Mouse (Mus musculus) right cerebral cortex, postnatal 25 days (tissue): ENCODE data around the gene Olfr1416.
"Not testable (repeated sequence)": the region's sequence is repeated elsewhere in the genome, so short reads cannot be mapped to it uniquely, and the experiment has no call there.

Experiments
- DNase-seq: peaks from one replicate; pipeline ENCODE4 v3.0.0; 2022

Olfr1416 gene

DNA sequence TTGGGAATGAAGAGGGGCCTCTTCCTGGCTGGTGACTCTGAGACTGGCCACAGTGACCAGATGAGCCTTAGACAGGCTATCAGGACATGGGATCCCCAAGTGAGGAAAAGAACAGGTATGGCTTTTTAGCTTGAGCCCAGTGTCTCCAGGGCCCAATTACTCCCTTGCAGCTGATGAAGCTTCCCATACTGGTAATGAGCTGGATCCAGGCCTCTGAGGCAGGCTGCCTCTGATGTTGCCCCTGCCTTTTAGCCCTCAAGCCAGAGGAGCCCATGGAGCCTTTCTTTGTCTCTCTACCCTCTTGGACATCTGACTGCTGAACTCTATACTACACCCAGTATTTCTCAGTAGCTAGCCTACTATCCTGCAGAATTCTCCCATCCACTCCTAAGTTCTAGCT is at the start of gene Olfr1416:
TSS of gene Olfr1416 (minus strand) at position 101 of the 400 bp plus-strand sequence.
- DNase-seq = no peak

DNA sequence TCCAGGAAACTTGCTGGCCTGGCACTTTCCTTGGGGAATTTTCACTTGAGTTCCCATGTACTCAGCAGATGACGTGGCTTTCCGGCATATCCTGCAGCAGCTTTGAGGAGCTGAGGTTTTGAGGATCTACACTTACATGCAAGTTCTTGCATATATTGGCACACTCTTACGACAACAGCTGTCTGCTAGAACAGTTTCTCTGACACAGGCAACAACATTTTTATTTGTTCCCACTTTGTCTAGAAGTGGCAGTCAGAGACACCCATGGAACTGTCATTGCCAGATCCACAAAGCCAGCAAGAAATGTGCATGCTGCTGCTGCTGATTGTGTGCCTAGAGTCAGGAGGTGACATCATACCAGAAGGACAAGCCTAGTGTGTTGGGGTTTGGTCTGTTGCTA is 38.9 kb upstream of the Olfr1416 start:
- no peak for DNase-seq

DNA sequence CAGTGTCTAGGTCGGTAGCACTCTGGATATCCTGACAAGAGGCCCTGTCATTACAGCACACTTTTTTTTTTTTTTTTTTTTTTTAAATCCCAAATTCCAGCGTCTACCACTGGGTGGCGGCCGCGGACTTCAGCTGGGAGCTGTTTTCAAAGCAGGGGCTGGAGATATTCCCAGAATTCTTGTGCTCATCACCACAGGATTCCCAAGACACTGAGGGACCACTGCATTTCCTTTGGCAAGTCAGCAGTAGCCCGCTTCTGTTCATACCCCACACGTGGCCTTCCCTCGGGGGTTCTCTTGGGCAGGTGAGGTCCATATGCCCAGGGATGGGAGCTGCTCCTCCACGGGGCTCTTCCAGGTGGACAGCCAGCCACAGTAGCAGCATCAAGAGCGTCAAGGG is 36.5 kb upstream of the Olfr1416 start:
- peak; percentile 39 for DNase-seq

DNA sequence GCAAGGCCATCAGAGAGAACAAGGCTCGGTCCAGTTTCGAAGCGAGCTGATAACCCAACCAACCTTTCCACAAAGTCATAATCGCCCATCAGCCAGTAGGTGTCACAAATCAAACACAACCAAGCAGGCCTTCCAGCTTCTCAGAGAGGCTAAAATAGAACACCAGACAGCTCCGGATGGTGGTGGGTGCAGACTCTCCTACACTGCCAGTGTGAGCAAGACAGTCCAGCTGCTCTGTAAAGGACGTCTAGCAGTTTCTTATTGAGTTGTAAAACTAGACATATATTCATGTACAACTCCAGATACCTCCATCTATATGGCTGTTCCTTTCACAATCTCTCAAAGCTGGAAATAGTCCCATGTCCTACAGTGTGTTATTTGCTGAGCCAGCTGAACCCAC is 34.1 kb upstream of the Olfr1416 start:
- DNase-seq = peak; percentile 48

DNA sequence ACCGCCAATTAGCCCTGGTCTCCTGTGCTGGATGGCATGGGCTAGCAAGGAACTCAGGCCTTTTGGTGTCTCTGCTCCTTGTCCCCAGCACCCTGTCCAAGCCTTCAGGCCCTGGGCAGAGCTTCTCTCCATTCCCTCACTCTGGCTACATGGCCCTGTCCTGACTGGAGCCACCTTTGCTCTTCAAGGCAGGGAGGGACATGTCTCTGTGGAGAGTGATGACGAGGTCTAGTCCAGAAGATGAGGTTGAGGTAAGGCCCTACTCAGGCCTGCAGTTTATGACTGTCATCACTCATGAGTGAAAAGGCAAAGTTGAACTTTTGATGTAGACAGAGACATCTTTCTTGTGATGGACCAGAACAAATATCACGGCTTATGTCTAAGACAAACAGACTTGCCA is 33.6 kb upstream of the Olfr1416 start, which contains the start of gene Olfr1414:
TSS of gene Olfr1414 (minus strand) at position 101 of the 400 bp plus-strand sequence.
- DNase-seq = no peak

DNA sequence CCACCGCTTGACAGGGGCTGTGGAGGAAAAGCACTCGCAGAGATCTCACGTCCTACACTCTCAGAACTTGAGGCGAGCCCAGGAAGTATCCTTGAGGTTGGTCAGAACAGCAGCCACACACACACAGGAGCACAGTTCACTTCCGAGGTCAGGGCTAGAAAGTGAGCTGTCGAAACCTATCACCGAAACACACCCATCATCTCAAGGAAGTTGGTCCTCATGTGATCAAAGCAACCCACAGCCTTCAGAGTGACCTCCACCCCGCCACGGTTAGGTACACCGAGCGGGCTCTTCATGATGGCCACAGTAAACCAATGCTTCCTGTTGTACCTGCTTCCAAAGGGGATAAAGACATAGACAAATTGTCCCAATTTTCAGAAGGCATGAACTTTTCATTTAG is 30.5 kb upstream of the Olfr1416 start:
- no peak for DNase-seq

DNA sequence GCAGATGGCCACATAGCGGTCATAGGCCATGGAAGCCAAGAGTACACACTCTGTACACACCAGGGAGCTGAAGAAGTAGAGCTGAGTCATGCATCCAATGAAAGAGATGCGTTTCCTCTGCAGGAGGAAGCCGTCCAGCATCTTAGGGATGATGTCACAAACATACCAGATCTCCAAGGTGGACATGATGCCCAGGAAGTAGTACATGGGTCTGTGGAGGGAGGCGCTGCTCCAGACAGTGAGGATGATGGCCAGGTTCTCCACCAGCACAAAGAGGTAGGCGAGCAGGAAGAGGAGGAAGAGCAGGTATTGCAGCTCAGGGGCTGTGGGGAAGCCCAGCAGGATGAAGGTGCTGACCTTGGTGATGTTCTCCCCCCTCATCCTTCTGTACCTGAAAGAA is 26.7 kb upstream of the Olfr1416 start:
- not testable (repeated sequence) for DNase-seq

DNA sequence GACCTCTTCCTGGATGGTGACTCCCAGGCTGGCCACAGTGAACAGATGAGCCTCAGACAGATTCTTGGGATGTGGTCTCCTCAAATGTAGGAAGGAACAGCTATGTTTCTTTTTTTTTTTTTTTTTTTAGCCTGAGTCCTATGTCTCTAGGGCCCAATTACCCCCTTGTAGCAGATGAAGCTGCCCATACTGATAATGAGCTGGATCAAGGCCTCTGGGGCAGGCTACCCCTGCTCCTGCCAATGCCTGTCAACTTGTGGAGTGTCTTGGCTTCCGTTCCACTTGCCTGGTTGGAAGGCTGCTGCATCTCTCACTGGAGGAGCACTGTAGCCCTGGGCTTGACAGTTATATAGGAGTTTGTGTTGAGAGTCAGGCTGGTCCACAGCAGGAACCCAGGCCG is 11.1 kb upstream of the Olfr1416 start, which contains the start of gene Olfr1415:
TSS of gene Olfr1415 (minus strand) at position 101 of the 400 bp plus-strand sequence.
- no peak for DNase-seq

DNA sequence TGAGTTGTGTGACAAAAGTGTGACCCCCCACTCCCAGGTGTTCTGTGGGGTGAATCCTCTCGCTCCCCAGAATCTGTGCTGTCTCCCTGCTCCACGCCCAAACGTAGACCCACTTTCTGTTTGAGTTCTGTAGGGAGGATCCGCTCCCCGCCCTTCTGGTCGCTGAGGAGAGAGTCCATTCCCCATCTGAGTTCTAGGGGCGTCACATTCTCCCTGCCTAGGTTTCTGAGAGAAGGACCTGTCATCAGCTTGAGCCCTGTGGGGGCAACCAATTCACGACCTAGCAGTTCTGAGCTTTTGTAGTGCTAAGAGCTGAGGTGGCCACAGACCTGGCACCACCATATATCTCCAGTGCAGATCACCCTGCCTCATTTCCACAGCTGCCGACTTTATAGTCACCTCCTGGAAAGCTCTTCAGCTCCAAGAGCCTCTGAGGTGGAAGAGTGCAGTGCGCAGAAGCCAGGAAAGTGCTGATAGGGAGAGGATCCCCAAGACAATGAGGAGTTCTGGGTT is 10.8 kb downstream of the Olfr1416 start:
- no peak for DNase-seq

DNA sequence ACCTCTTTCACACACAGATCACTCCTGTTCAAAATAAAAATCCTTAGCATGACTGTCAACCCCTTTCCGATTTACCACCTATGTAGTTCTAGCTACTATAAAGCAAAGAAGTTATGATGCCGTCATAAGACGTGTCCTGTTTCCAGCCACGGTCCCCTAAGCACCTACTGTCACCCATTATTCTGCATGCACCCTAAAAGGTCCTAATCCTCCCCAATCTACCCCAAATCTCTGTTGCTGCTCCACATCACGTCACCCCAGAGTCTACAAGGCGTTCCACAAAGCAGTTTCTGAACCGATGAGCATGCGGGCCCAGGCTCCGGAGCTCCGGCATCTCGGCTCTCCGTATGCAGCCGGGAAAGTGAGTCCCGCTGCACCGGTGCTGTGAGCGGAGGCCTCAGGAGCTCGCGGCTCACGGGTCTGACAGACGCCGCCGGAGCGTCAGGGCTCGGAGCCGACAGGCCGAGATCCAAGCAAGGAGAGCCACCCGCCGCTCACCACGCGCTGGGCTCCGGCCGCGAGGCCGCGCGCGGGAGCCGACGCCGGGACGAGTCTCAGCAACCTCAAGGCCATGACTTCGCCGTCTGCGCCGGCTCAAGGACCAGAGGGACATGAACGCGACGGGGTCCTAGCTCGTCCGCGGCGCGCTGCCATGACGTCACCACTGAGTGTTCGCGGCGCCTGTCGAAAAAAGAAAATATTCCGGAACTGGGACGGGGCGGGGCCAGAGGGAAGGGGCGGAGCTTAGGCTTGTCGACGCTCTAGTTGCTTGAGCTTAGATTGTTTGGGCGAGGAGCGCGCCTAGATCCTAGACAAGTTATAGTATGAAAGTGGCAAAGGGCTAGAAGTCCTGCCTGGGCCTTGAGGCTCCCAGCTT is 11.5 kb downstream of the Olfr1416 start, which contains the start of gene Ndufa10:
TSS of gene Ndufa10 (minus strand) at position 696 of the 877 bp plus-strand sequence.
- DNase-seq = peak; percentile 88

DNA sequence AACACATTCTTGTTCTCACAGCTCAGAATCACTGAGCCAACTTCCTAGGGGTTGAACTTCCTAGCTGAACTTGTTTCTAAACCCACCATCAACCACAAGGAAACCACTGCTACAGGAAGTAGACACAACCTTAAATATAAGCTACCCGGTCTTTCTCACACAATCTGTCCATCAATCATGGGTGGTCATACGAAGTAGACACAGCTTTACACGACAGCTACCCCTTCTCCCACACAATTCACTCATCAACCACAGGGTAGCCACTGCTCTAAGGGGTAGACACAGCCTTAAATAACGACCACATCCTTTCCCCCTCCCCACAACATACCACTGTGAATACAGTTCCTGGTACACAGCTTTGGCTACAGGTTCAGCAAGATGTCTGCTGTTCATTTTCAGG is 16.0 kb downstream of the Olfr1416 start:
- DNase-seq = no peak

DNA sequence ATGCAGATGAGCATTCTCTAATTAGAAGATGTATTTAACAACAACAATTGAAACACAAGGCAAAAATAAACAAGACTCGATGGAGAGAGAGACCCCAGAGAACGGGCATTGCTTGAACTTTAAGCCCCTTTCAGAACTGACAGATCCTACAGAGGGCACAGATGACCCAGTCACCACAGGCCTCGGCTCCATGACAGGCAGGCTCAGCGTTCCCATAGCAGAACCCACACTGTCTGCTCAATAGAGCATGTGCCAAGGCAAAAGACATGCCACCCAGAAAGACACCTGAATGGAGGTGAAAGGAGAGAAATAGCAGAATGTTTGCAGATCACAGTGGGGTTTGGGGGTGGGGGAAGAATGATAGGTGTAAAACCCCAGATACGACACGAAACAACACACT is 26.5 kb downstream of the Olfr1416 start:
- DNase-seq = no peak

DNA sequence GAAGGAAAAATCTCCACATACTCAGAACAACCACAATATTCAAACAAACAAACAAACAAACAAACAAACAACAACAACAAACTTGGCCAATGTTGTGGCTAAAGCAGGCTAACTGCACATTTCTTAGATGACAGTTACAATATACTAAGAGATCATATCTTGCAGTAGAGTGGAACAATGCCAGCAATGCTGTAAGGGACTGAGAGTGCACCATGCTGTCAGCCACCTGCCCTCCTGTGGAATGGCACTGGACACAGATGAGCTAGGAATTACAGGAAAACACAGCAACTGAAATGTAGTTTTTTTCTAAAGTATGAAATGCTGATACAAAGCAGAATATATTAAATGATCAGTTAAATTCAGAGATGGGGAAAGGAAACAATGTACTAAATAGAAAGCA is 27.2 kb downstream of the Olfr1416 start:
- no peak for DNase-seq

DNA sequence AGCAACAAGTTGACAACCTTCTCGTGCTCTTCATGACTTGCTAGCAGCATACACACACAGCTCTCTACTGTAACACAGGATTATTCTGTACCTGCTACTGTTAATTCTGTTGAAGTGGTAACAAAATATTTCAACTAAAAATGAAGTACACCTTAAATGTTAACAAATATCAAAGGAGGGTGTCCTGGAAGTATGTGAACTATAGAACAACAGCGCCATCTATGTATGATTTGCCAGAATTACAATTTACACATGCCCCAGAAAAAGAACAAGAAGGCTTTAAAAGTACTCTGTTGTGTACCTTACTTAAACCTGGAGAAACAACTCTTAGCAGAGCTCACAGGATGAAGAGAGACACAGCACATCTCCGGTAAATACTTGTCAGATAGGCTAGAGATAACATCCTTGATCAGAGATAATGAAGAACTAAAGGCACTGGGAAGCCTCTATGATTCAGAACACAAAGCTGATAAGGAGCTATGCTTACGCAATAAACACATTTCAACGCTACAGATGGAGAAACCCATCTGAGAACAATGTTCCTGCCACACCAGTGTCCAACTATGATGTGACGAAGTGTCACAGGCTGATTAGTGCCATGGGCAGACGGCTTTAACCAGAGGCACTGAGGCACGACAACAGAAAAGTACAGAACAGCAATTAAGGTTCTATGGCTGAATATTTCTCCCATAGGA is 31.0 kb downstream of the Olfr1416 start:
- DNase-seq = no peak

DNA sequence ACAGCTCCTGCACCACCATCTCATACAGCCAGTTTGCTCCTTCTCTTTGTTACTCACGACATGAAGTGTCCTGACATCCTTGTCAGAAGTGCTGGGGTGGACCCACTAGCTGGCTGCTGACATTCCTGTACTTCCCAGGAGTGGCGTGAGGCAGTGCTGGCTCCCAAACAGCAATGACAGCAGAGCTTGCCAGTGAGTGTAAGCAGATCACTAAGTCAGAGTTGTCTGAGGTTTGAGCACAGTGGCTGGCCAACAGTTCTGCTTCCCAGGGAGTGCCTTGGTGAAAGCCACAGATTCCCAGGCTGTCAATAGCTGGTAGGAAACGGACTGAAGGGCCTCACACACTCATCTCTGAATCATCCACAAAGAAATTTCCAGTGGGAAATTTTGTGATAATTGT is 36.6 kb downstream of the Olfr1416 start:
- DNase-seq = no peak

DNA sequence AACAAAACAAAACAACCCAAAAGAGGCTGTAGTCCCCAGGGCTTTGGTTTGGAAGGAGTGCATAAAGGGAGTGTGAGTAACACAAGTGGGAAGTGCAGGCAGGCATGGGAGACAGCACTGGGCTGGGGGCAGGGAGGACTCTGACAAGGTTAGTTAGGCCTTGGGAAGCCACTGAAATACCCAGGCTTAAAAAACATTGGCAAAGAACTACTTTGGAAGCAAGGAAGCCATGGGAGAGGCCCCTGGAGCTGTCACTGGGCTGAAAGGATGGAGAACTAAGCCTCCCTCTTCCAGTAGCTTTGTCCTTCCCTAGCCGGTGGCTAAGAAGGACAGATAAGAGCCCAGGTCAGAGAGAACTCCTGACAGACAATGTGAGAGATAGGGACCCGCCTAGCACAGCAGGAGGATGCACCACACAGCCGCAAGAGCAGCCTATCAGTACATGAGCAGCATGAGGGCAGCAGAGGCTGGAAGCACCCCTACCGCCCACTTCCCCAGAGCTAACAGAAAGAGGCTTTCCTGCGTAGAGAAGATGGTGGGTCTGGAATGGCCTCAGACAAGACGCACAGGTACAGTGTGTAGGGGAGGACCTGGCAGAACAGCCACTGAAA is 43.4 kb downstream of the Olfr1416 start:
- no peak for DNase-seq

DNA sequence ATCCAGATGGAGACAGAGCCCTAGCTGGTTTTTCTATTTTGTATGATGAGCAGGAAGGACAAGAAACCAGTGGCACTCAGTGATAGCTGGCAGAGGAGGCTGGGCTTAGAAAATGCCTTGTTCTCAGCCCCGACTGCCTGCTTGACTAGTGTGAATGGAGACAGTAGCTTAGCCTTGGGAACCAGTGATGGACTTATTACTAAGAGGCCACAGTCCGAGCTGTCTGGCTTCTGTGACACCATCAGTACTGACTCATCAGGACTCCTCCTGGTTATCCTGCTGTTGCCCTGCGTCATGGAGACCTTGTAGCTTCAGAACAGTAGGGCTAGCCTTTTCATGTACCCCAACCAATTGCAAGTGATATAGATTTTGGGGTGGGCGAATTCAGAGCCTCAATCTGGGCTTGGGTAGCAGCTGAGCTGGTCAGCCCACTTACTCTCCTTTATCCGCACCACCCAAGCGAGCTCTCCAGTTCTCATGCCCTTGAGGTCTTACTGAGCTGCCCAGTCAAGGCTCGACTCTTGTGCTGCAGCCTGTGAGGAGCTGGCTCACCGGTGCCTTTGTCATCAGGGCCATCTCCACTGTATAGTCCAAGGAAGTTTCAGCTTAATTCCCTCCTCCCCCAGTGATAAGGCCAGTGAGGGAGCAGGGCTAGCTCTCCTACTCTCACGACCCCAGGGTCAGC is 44.7 kb downstream of the Olfr1416 start:
- no peak for DNase-seq

DNA sequence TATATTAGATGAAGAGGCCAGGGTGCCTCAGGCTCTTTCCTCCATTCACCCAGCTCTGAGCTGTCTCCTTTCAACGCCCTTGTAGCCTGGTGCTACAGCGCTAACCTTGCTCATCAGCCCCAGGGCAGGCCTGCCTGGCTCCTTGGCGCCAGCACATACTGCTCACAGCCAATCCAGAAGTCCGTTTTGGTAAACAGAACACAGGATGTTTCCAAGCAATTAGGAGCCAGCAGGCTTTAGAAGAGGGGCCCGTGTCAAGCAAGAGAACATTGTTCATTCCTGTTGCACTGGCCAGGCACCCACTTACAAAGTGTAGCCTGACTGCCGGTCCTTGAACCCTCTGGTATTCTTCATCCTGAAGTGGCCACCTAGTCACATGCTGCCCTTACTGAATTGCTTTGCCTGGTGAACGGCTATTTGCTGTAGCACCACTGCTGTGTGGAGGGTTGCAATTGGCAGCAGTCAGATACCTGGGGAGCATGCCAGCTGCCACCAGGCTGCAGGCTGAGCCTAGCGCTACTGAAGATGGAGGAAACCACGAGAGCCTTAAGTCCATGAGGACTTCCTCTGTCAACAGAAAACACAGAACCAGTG is 47.1 kb downstream of the Olfr1416 start:
- DNase-seq = peak; percentile 63

DNA sequence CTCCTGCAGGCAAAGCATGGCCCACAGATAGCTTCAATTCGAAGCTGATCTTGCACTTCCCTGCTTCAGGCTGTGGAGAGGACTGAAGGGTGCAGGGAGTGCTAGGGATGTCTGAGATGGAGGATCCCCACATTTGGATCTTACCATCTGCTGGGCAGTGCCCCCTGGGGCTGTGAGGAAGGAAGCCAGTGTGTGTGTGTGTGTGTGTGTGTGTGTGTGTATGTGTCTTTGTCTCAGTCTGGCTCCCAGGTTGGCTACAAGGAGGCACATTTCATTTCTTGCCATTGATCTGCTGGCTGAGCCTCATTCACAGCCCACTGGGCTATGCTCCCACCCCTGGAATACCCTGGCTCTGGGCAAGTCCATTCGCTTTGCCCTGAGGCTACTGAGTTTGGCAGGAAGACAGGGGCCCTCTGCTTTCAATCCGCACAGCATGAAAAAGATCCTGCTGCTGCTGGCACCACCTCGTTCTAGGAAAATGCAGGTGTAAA is 48.0 kb downstream of the Olfr1416 start:
- DNase-seq = no peak

DNA sequence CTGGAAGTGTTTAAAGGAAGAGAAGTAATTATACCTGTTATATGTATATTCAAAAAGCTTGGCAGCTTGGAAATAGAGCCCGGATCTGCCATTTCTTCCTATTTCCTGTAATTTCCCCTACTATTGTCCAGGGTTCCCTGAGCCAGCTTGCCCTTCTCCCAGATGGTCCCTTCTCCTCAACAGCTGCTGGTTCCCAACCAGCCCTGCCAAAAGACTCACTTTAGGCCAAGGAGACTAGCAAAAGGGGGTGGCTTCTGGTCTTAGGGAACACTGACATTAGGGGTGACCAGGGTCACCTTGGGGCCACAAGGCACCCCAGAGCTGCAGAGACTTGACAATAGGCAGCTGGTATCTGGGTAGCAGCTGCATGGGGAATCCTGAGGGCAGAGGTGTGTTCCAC is 49.9 kb downstream of the Olfr1416 start:
- DNase-seq = no peak

DNA sequence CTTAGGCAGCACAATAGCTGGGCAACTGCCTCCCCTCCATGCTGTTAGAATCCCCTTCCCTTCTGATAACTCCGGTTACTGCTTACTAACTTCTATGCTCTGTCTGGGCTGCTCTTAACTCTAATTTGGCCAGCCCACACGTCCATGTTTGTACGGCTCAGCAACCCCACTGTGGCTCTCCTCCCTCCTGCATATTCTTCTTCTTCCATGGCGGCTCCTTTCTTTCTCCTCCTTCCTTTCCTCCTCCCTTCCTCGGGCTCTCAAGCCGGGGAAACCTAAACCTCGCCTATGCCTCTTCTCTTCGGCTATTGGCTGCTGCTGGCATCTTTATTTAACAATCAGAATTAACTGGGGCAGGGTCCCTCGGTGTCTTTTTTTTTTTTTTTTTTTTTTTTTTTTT is 52.1 kb downstream of the Olfr1416 start:
- no peak for DNase-seq

DNA sequence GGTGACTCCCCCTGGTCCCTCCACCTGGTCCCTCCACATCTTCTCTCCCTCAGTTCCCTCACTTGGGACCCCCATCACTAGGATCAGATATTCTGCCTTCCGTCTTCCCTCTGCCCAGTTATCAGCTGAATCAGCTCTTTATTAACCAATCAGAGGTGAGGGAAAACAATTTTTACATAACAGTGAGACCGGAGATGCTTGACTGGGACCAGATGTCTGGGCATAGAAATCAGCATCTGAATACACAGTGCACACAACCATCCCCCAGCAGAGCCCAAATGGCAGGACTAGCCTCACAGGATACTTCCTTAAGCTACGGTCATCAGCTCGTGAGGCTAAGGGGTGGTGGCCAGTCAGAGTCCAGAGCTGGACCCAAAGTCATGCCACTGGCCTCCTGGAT is 52.8 kb downstream of the Olfr1416 start:
- no peak for DNase-seq
